Mouse (Mus musculus) hindbrain, embryonic 11.5 days (tissue): ENCODE measurements at regions not wholly inside any gene's neighbourhood (a gene's known extent, or its start where the extent isn't known, plus 50 kb on each side); places are given as distances from the start of the nearest gene placed in this dataset.

Experiments used
- ATAC-seq: fragments of 200-750 bp; cut with Nextera tagmentation; 2 replicates; pipeline ENCODE4 v1.8.0; 2017; ENCODE audit warnings: mild to moderate bottlenecking, moderate TSS enrichment, moderate library complexity; ENCODE audit not compliant: low FRiP score
- DNase-seq: peaks from one replicate; pipeline ENCODE4 v3.0.0-alpha.2; 2015; ENCODE audit warnings: low spot score
- H3K27ac ChIP-seq: fragments of 300-500 bp; sonication (generic); 2 replicates; pipeline ENCODE4 v1.5.1; 2014; ENCODE audit warnings: mild to moderate bottlenecking, low read depth, low read length
- H3K27me3 ChIP-seq: fragments of 300-500 bp; sonication (generic); 2 replicates; pipeline ENCODE4 v1.6.1; 2014; ENCODE audit warnings: mild to moderate bottlenecking, low read length, moderate library complexity, mixed read lengths; ENCODE audit not compliant: control insufficient read depth, insufficient read depth
- H3K36me3 ChIP-seq: fragments of 300-500 bp; sonication (generic); 2 replicates; pipeline ENCODE4 v1.6.1; 2014; ENCODE audit warnings: mild to moderate bottlenecking, low read length, moderate library complexity, mixed read lengths; ENCODE audit not compliant: control insufficient read depth, insufficient read depth
- H3K4me1 ChIP-seq: fragments of 300-500 bp; sonication (generic); replicated peaks from 2 replicates; pipeline ENCODE4 v1.6.1; 2014; ENCODE audit warnings: low read length, mixed read lengths; ENCODE audit not compliant: control insufficient read depth, insufficient read depth
- H3K4me2 ChIP-seq: fragments of 300-500 bp; sonication (generic); replicated peaks from 2 replicates; pipeline ENCODE4 v1.6.1; 2014; ENCODE audit warnings: mild to moderate bottlenecking, low read depth, low read length
- H3K4me3 ChIP-seq: fragments of 300-500 bp; sonication (generic); 2 replicates; pipeline ENCODE4 v1.5.1; 2014; ENCODE audit warnings: low read depth, low read length
- H3K9ac ChIP-seq: fragments of 300-500 bp; sonication (generic); 2 replicates; pipeline ENCODE4 v1.6.1; 2014; ENCODE audit warnings: low read depth, low read length
- H3K9me3 ChIP-seq: fragments of 300-500 bp; sonication (generic); 2 replicates; pipeline ENCODE4 v1.6.1; 2016; ENCODE audit warnings: low read length; ENCODE audit not compliant: control insufficient read depth
- WGBS: fragments of 180-500 bp; shearing (Covaris S2); extraction: QIAGEN DNeasy Blood & Tissue Kit; methylation state at CpG from one replicate; pipeline ENCODE4 v1.1.7; 2014; 5-methylcytosine and 5-hydroxymethylcytosine counted together

- Histone ChIP-seq H3K4me2 (no peak overlapping the region), H3K9ac (no peak overlapping the region), H3K4me3 (no peak overlapping the region), H3K27me3 (no peaks in the 10 kb centered on the region), H3K4me1 (no peaks in the 10 kb centered on the region), H3K27ac (no peak overlapping the region), H3K9me3 (no peaks in the 10 kb centered on the region), H3K36me3 (no peaks in the 10 kb centered on the region)
- no peak for ATAC-seq
- peak; percentile 0 for DNase-seq
- 87% methylated on average over 1 of the region's 1 CpGs for WGBS
These were observed 232.2 kb upstream of the Sorcs1 start for GRCm38 (mm10) chr19:50910674-50911073.

DNA sequence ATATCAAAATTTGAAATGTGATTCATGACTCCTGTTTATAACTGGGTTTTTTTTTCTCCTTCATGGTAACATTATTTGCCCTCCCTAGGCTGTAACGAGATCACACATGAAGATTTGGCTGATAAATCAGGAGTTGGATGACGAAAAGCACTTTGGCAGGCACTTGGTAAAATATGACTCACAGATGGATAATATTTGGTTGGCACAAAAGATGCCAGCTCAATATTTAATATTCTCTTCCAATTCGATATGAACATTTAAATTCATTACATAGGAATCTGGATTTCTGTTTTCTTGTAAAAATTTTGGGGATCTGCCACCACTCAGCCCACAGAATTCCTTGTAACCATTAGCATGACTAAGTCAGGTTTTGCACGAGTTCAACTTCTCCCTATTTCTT lies 230.3 kb upstream of the Sorcs1 start:
- WGBS: 82% methylated on average over 4 of the region's 4 CpGs

DNA sequence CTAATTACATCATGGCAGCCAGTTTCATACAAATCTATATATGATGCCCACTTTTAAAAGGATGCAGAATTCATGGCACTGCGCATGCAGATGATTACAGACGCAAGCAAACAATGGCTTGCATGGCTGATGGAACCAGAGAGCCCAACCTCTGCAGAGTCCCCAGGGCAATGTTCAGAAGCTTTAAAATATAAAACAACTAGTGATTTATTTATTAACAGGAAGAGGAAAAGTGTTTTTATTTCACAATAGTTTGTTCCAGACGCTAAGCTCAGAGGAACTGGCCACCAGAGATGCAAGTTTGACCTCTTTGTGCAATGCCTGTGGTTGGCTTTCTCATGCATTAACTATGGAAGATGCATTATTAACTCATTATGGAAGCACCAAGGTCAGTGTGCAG lies 215.3 kb upstream of the Sorcs1 start:
- Histone ChIP-seq H3K27ac (no peak overlapping the region), H3K27me3 (no peaks in the 10 kb centered on the region), H3K4me3 (no peak overlapping the region), H3K36me3 (no peaks in the 10 kb centered on the region), H3K9ac (no peak overlapping the region), H3K4me1 (no peaks in the 10 kb centered on the region), H3K4me2 (no peak overlapping the region), H3K9me3 (no peaks in the 10 kb centered on the region)
- no peak for DNase-seq
- 92% methylated on average over 3 of the region's 3 CpGs for WGBS
- no peak for ATAC-seq

More for the DNA sequence above, 230.3 kb upstream of the Sorcs1 start:
- no peaks in the 10 kb centered on the region for H3K27me3 ChIP-seq
- no peaks in the 10 kb centered on the region for H3K9me3 ChIP-seq
- H3K4me2 ChIP-seq: no peak overlapping the region
- H3K9ac ChIP-seq: no peak overlapping the region
- DNase-seq: no peak
- no peak overlapping the region for H3K27ac ChIP-seq
- no peaks in the 10 kb centered on the region for H3K36me3 ChIP-seq
- H3K4me1 ChIP-seq: no peaks in the 10 kb centered on the region
- H3K4me3 ChIP-seq: no peak overlapping the region
- no peak for ATAC-seq

GRCm38 (mm10) chr19:50872661-50873060 lies 194.2 kb upstream of the Sorcs1 start:
- no peak overlapping the region for H3K9ac ChIP-seq
- ATAC-seq (no peak), DNase-seq (no peak)
- H3K9me3 ChIP-seq: no peaks in the 10 kb centered on the region
- H3K27ac ChIP-seq: no peak overlapping the region
- no peak overlapping the region for H3K4me2 ChIP-seq
- H3K4me3 ChIP-seq: no peak overlapping the region
- H3K4me1 ChIP-seq: no peaks in the 10 kb centered on the region
- H3K36me3 ChIP-seq: no peaks in the 10 kb centered on the region
- no peaks in the 10 kb centered on the region for H3K27me3 ChIP-seq
- 81% methylated on average over 4 of the region's 4 CpGs for WGBS

GRCm38 (mm10) chr19:50872144-50872543 lies 193.7 kb upstream of the Sorcs1 start:
- H3K27me3 ChIP-seq: no peaks in the 10 kb centered on the region
- H3K9ac ChIP-seq: no peak overlapping the region
- no peaks in the 10 kb centered on the region for H3K36me3 ChIP-seq
- 87% methylated on average over 2 of the region's 2 CpGs for WGBS
- H3K4me3 ChIP-seq: no peak overlapping the region
- no peak overlapping the region for H3K27ac ChIP-seq
- ATAC-seq (no peak), DNase-seq (no peak)
- H3K4me2 ChIP-seq: no peak overlapping the region
- H3K4me1 ChIP-seq: no peaks in the 10 kb centered on the region
- no peaks in the 10 kb centered on the region for H3K9me3 ChIP-seq

- Histone ChIP-seq H3K36me3 (no peaks in the 10 kb centered on the region), H3K27ac (no peak overlapping the region), H3K4me2 (no peak overlapping the region), H3K9ac (no peak overlapping the region), H3K4me1 (no peaks in the 10 kb centered on the region), H3K4me3 (no peak overlapping the region), H3K27me3 (no peaks in the 10 kb centered on the region), H3K9me3 (no peaks in the 10 kb centered on the region)
- WGBS: 91% methylated on average over 1 of the region's 1 CpGs
- DNase-seq (no peak), ATAC-seq (no peak)
These were observed 176.4 kb upstream of the Sorcs1 start for GRCm38 (mm10) chr19:50854854-50855253.

- 91% methylated on average over 1 of the region's 1 CpGs for WGBS
These were observed 162.1 kb upstream of the Sorcs1 start for GRCm38 (mm10) chr19:50840499-50840898.

More at GRCm38 (mm10) chr19:50840499-50840898, 162.1 kb upstream of the Sorcs1 start:
- Histone ChIP-seq H3K4me1 (no peaks in the 10 kb centered on the region), H3K4me3 (no peak overlapping the region), H3K27me3 (no peaks in the 10 kb centered on the region), H3K4me2 (no peak overlapping the region), H3K9me3 (no peaks in the 10 kb centered on the region), H3K9ac (no peak overlapping the region), H3K27ac (no peak overlapping the region), H3K36me3 (no peaks in the 10 kb centered on the region)
- no peak for ATAC-seq
- no peak for DNase-seq
